Mouse (Mus musculus) right cerebral cortex, adult 2 months (tissue): ENCODE measurements around the gene Exoc4.

Experiments used
- DNase-seq, 2 experiments: peaks; one replicate each; pipeline ENCODE4 v3.0.0; 2021 to 2022; ENCODE audit warnings: low spot score in 2 of 2

Gene Exoc4

DNA sequence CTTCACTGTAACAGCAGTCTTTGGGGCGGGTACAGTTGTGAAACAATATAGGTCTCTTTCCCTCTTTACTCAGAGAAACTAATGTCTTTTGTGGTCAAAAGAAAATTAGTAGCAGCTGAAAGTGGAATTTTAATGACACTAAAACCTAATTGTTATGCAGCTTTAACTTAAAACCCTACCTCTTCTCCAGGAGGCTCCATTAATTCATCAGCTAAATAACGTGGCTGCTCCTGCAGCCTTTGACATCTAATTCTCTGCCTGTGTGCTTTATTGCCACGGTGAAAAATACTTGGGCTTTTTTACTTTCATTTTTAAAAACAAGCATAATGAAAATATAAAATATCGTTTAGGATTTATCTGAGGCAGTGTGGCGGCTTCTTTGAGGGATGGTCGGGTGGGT lies 764.6 kb downstream of the Exoc4 start:
- no peak for DNase-seq
